Mouse (Mus musculus) E14TG2a.4 (cell line): ENCODE measurements around the gene Gm45808.
A peak's percentile ranks its signal among the peaks of the same experiment; 100 is the strongest.
"Not testable (repeated sequence)": the region's sequence is repeated elsewhere in the genome, so short reads cannot be mapped to it uniquely, and the experiment has no call there.

Source experiments
- H3K27me3 ChIP-seq: 2 replicates; pipeline ENCODE4 v1.6.1; 2014; ENCODE audit warnings: low read length, control low read depth; ENCODE audit not compliant: insufficient read depth
- H3K36me3 ChIP-seq: 2 replicates; pipeline ENCODE4 v1.6.1; 2014; ENCODE audit warnings: low read length, control low read depth; ENCODE audit not compliant: insufficient read depth
- H3K4me1 ChIP-seq: replicated peaks from 2 replicates; pipeline ENCODE4 v1.6.1; 2014; ENCODE audit warnings: low read depth, low read length, control low read depth
- H3K4me3 ChIP-seq: replicated peaks from 2 replicates; pipeline ENCODE4 v1.5.1; 2014; ENCODE audit warnings: mild to moderate bottlenecking, low read length
- H3K9me3 ChIP-seq: 2 replicates; pipeline ENCODE4 v1.6.1; 2014; ENCODE audit warnings: low read length, control low read depth
- CTCF ChIP-seq: conservative IDR thresholded peaks from 2 replicates; pipeline ENCODE4 v1.5.1; 2014; ENCODE audit warnings: low read length
- NANOG ChIP-seq: IDR thresholded peaks from 2 replicates; pipeline ENCODE4 v1.6.1; 2014; ENCODE audit warnings: borderline replicate concordance, low read length, mixed read lengths
- POU5F1 ChIP-seq: IDR thresholded peaks from 2 replicates; pipeline ENCODE4 v1.6.1; 2014; ENCODE audit warnings: low read length, borderline replicate concordance

The Gm45808 gene

DNA sequence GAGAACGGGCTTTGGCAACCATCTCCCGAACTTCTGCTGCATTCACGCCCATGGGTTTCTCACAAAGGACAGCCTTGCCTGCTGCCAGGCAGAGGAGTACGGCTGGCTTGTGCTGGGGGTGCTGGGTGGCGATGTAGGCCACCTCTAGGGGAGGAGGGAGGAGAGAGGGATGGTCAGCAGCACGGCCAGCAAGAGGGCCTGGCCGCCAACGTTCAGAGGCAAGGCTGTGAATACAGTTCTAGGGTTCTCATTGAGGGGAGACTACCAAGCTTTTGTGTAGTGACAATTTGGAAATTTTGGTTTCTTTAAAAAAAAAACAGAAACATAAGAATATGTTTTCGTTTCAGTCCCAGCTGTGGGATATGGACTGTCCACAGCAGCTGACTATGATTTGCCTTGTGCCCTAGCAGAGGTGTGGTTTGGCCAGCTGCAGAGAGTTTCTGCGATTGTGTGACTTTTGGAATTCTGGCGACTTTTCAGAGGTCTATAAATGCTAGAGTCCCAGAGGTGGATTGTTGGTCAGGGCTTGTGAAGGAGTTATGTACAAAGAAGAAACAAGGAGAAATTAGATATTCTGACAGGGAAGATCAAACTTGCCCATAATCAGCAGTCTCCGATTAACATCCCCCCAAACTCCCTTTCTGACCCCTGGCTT lies at the start of gene Gm45808:
TSS of gene Gm45808 (minus strand) at position 51 of the 655 bp plus-strand sequence.
- Histone ChIP-seq H3K27me3 (no peaks in the 10 kb centered on the region), H3K36me3 (peaks cover 43% of the 10 kb centered on the region), H3K4me1 (peaks cover 58% of the 10 kb centered on the region), H3K9me3 (no peaks in the 10 kb centered on the region), H3K4me3 (peak within 1 kb of the TSS; percentile 87)
- TF ChIP-seq CTCF (no peak), NANOG (no peak), POU5F1 (no peak)

DNA sequence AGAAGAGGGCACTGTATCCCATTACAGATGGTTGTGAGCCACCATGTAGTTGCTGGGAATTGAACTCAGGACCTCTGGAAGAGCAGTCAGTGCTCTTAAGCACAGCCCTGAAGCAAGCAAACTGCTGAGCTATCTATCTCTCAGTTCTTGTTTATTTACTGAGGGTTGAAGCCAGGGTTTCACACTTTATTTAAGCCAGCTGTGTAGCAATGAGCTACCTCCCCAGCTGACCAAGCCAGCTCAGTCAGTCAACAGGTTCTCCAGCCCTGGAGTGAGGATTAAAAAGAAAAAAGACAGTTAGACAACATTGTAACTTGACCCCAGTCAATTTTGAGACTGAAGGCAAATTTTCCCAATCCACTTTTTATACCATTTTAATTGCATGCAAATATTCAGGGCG lies 49.1 kb upstream of the Gm45808 start:
- TF ChIP-seq NANOG (no peak), POU5F1 (no peak), CTCF (no peak)
- H3K9me3 ChIP-seq = no peaks in the 10 kb centered on the region
- no peaks in the 10 kb centered on the region for H3K27me3 ChIP-seq
- no peaks in the 10 kb centered on the region for H3K36me3 ChIP-seq
- peaks cover 53% of the 10 kb centered on the region for H3K4me1 ChIP-seq
- no peak overlapping the region for H3K4me3 ChIP-seq

DNA sequence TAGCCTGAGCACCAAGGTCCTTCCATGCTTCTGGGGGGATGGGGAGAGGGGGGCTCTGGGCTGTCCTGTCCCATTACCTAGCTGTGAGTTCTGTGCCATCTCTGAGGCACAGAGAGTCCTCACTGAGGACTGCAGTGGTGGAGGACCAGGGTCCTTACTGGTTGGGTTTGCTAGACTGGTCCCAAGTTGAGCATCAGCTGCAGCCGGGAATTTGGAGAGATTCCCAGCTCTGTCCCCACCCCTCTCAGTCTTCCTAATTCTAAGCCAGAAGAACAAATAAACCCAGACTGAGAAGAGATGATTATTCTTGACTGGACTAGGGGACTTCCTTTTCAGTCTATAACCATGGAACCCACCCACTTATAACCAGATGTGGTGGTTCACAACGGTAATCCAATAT lies 44.0 kb upstream of the Gm45808 start:
- Histone ChIP-seq H3K27me3 (no peaks in the 10 kb centered on the region), H3K4me1 (peaks cover 65% of the 10 kb centered on the region), H3K9me3 (no peaks in the 10 kb centered on the region), H3K4me3 (no peak overlapping the region), H3K36me3 (no peaks in the 10 kb centered on the region)
- TF ChIP-seq POU5F1 (no peak), CTCF (no peak), NANOG (no peak)

DNA sequence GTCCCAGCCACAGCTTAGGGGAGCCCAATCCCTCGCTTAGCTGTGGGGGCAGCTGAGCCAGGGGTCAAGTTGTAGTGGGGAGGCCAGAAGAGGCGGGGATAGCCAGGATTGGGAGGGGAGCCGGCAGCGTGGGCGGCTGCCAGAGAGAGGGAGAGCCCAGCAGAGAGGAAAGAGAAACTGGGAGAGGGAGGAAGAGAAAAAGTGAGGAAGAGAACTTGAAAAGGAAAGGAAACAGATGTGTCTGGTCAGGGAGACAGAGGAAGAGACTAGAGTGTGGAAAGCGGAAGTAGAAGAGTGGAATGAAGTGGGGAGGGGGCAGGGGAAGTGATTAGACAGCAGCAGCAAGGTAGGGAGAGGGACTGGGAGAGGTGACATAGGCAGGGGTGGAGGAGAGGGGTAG lies 42.9 kb upstream of the Gm45808 start:
- Histone ChIP-seq H3K9me3 (no peaks in the 10 kb centered on the region), H3K27me3 (no peaks in the 10 kb centered on the region), H3K4me3 (peak overlapping the region; percentile 35; the same call in 1 of the 2 replicates), H3K36me3 (peaks cover 8% of the 10 kb centered on the region), H3K4me1 (peaks cover 67% of the 10 kb centered on the region)
- TF ChIP-seq POU5F1 (no peak), CTCF (no peak), NANOG (no peak)

DNA sequence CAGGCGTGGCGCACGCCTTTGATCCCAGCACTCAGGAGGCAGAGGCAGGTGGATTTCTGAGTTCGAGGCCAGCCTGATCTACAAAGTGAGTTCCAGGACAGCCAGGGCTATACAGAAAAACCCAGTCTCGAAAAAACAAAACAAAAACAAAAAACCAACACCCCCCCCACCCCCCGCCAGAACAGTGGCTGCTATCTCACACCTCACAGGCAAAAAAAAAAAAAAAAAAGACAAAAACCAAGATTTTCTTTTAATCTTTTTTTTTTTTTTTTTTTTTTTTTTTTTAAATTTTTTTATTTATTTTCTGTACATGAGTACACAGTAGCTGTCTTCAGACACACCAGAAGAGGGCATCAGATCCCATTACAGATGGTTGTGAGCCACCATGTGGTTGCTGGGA lies 40.6 kb upstream of the Gm45808 start:
- Histone ChIP-seq H3K36me3 (peaks cover 29% of the 10 kb centered on the region), H3K4me1 (peaks cover 80% of the 10 kb centered on the region)
- H3K4me3 ChIP-seq, H3K27me3 ChIP-seq, H3K9me3 ChIP-seq: not testable (repeated sequence)

DNA sequence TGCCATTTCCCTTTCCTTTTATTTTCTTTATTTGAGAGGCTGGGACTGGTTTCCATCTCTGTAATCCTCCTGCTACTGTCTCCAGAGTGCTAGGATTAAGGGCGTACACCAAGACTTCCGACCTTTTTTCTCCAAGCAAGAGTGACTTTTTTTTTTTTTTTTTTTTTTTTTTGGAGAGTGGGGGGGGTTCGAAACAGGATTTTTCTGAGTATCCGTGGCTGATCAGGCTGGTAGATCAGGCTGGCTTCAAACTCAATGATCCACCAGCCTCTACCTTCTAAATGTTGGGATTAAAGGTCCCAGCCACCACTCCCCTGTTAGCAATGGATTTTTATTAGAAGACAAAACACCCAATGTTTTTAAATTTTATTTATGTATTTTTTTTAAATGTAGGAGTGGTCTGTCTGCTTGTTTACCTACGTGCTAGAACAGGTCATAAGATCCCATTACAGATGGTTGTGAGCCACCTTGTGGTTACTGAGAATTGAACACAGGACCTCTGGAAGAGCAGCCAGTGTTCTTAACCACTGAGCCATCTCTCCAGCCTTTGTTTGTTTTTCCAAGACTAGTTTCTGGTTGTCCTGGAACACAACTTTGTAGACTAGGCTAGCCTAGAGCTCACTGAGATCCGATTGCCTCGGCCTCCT lies 40.0 kb upstream of the Gm45808 start:
- Histone ChIP-seq H3K27me3 (no peaks in the 10 kb centered on the region), H3K9me3 (no peaks in the 10 kb centered on the region), H3K36me3 (peaks cover 29% of the 10 kb centered on the region), H3K4me3 (peak overlapping the region; percentile 96), H3K4me1 (peaks cover 77% of the 10 kb centered on the region)
- TF ChIP-seq POU5F1 (no peak), NANOG (no peak)

DNA sequence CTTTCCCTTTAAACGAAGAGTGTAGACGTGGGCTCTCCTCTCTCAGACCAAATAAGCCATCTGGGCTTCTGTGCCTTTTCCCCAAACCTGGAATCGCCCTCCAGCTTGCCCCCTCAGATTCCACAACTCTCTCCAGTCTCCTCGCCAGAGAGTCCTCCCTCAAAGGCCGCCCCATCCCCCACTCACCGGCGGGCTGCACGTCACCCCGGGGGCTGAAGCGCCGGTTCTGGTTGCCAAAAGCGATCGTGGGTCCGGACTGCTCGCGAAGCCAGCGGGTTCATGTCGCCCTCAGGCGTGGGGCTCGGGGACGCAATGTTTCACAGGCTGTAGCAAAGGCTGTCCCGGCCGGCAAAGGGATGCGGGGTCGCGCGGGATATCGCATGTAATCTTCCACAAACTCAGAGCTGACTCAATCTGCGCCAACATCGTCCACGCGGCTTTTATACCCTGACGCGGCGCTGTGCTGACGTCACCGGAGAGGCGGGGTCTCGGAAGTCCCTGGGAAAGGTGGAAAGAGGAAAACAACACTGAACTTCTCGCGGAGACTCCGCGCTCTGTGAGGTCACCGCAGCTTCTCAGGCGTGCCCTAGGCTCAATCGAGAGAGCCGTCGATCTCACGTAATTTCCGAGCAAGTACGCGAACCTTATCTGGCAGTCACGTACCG lies 39.3 kb upstream of the Gm45808 start, which contains the start of the genes Ppp1r15a and Plekha4:
TSS of gene Ppp1r15a (minus strand) at position 460 of the 665 bp plus-strand sequence.
TSS of gene Plekha4 (plus strand) at position 522 of the 665 bp plus-strand sequence.
- H3K4me3 ChIP-seq = peak within 1 kb of the TSS; percentile 96
- H3K27me3 ChIP-seq = no peaks in the 10 kb centered on the region
- peaks cover 29% of the 10 kb centered on the region for H3K36me3 ChIP-seq
- H3K4me1 ChIP-seq = peaks cover 74% of the 10 kb centered on the region
- no peaks in the 10 kb centered on the region for H3K9me3 ChIP-seq
- TF ChIP-seq NANOG (no peak), CTCF (no peak), POU5F1 (no peak)

DNA sequence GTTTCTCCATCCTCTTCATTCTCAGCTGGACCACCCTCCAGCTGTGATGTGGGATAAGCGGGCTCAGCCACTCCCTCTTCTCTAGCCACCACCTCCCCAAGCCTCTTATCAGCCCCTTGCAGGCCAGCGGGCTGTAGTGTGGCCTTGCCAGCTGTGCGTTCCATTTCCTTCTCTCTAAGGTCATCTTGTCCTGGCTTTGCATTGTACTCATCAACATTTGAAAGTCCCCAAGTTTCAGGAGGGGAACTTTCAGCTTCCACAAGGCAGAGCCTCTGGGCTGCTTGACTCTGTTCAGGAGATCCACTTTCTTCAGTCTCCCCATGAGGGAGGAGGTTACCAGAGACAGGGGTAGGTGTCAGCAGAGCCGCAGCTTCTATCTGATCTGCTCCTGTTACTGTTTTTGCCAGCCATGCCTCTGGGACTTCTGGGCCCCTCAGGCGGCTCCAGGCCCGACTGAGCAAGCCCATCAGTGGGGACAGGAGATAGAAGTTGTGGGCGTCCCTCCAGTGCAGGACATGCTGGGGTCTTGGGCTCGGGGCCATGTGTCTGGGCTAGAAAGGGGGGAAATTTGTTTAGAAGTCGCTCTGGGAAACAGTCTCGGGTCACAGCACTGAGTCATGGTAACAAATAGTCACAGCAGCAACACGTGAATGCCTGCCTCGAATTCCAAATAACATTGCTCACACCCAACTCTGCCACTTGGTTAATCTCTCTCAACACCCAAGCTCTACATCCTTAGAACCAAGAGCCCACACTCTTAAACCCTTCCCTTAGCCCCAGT lies 38.4 kb upstream of the Gm45808 start:
- Histone ChIP-seq H3K27me3 (no peaks in the 10 kb centered on the region), H3K36me3 (peaks cover 29% of the 10 kb centered on the region), H3K4me1 (peaks cover 70% of the 10 kb centered on the region), H3K9me3 (no peaks in the 10 kb centered on the region), H3K4me3 (peak overlapping the region; percentile 96)
- no peak for TF ChIP-seq CTCF
- TF ChIP-seq POU5F1 = no peak
- no peak for TF ChIP-seq NANOG
